Mouse (Mus musculus): Measurements from ENCODE around the gene Chst5.

Chst5 gene

GRCm38 (mm10) chr8:111929648-111930344 is 19.5 kb upstream of the Chst5 start:
- in situ Hi-C loops (cut with MboI, MseI), result no loop called here

GRCm38 (mm10) chr8:111924976-111925375 is 14.7 kb upstream of the Chst5 start:
- in situ Hi-C loops (cut with MboI, MseI), result no loop called here

- in situ Hi-C loops (cut with MboI, MseI), result no loop called here
Observed at GRCm38 (mm10) chr8:111923383-111923804, 13.1 kb upstream of the Chst5 start.

DNA sequence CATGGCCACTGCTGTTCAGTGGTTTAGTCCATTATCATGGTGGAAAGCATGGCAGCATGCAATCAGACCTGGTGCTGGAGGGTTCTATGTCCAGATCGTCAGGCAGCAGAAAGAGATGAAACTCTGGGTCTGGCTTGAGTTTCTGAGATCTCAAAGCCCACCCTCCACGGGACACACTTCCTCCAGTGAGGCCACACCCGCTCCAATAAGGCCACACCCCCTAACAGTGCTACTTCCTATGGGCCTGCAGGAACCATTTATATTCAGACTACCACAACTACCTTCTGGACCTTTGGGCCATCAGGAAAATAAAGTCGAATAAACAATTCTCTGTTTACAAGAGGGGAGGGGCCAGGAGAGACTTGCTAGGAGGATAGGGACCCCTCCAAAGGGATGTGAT is 10.7 kb upstream of the Chst5 start:
- in situ Hi-C loops (cut with MboI, MseI), result no loop called here

- in situ Hi-C loops (cut with MboI, MseI), result no loop called here
Observed at GRCm38 (mm10) chr8:111919663-111920062, 9.4 kb upstream of the Chst5 start.

GRCm38 (mm10) chr8:111912860-111913432 is 2.7 kb upstream of the Chst5 start:
- in situ Hi-C loops (cut with MboI, MseI), result no loop called here

GRCm38 (mm10) chr8:111911572-111911971 is 1.3 kb upstream of the Chst5 start:
- in situ Hi-C loops (cut with MboI, MseI), result no loop called here

DNA sequence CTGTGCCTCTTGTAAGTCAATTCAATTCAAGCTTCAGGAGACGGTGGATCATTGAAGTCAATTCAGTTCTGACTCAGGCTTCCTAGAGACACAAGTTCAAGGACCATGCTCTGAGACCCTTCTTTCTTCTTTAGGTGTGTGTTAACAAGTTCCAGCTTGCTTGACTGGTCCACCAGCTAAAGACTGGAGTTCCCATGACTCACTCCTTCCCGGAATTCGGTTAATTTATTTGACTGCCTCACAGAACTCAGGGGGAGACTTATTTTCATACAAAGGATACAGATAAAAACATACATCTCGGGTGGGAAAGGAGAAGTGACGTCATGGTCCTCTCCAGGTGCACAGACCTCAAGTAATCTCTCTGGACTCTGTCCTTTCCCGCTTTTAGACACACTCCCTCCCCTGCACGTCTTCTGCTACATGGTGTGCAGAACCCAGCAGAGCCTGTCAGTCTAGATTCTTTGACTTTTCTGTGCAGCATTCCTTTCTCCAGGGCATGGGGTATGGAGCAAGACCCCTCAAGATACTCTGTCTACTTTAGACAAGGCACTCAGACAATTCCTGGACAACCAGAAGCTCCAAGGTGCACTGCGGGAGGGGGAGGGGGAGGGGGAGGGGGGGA is 4.6 kb downstream of the Chst5 start:
- in situ Hi-C loops (cut with MboI, MseI), result no loop called here

GRCm38 (mm10) chr8:111902080-111902479 is 8.2 kb downstream of the Chst5 start:
- in situ Hi-C loops (cut with MboI, MseI), result no loop called here

DNA sequence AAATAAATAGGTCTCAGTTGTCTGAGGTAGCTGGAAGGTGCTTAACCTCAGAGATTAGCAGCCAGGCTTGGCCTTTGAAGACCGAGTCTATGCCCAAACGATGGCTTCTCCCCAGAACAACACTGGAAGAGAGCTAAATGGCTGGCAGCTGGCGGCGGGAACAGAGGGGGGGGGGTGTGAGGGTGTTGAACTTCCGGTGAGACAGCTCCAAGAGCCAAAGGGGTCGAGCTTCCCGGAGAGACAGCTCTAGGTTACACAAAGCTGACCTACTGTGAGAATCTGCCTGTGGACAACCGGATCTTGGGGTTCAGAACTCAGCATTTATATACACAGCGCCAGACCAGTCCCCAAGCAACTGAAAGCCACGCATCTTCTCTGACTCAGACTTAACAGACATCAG is 11.7 kb downstream of the Chst5 start:
- in situ Hi-C loops (cut with MboI, MseI), result no loop called here

- in situ Hi-C loops (cut with MboI, MseI), result no loop called here
Observed at GRCm38 (mm10) chr8:111894955-111895354, 15.3 kb downstream of the Chst5 start.

DNA sequence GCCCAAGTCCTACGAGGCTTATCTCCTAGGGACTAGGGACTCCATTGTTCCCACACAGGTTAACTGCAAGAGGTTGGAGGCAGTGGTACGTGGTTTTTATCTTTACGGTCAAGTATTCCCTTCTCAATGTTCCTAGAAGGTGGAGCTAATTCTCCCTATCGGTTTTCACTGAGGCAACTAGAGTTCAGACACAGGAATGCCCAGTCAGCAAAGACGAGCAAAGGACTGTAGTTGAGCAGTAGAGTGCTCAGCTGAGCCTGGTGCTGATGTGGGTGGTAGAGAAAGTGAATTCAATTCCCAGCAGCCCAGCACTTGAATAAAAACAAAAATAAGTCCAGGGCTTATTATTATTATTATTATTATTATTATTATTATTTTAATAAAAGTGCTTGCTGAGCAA is 17.6 kb downstream of the Chst5 start:
- in situ Hi-C loops (cut with MboI, MseI), result no loop called here

DNA sequence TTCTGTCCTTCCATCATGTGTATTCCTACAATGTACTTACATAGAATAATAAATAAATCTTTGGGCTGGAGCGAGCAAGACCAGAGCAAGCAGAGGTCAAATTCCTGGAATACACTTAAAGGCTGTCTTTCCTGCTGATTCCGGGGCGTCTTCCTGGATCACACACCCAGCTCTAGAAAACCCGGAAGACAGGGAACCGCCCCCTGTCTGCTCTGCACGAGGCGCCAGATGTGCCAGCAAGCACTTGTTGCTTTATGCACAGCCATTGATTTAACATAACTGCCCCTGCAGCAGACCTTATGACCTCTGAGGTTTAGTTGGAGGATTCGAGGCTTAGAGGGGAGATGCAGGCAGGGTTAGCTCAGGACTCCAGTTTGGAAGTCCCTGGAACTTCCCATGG is 18.3 kb downstream of the Chst5 start:
- in situ Hi-C loops (cut with MboI, MseI), result no loop called here

- in situ Hi-C loops (cut with MboI, MseI), result no loop called here
Observed at GRCm38 (mm10) chr8:111890911-111891303, 19.3 kb downstream of the Chst5 start.

GRCm38 (mm10) chr8:111889931-111890910 is 20.0 kb downstream of the Chst5 start:
- in situ Hi-C loops (cut with MboI, MseI), result no loop called here

- in situ Hi-C loops (cut with MboI, MseI), result no loop called here
Observed at GRCm38 (mm10) chr8:111888091-111888650, 22.1 kb downstream of the Chst5 start.

GRCm38 (mm10) chr8:111887479-111887878 is 22.8 kb downstream of the Chst5 start:
- in situ Hi-C loops (cut with MboI, MseI), result no loop called here

GRCm38 (mm10) chr8:111883615-111884014 is 26.6 kb downstream of the Chst5 start:
- in situ Hi-C loops (cut with MboI, MseI), result no loop called here

- in situ Hi-C loops (cut with MboI, MseI), result no loop called here
Observed at GRCm38 (mm10) chr8:111881591-111881990, 28.7 kb downstream of the Chst5 start.

GRCm38 (mm10) chr8:111877711-111878110 is 32.5 kb downstream of the Chst5 start:
- in situ Hi-C loops (cut with MboI, MseI), result no loop called here

DNA sequence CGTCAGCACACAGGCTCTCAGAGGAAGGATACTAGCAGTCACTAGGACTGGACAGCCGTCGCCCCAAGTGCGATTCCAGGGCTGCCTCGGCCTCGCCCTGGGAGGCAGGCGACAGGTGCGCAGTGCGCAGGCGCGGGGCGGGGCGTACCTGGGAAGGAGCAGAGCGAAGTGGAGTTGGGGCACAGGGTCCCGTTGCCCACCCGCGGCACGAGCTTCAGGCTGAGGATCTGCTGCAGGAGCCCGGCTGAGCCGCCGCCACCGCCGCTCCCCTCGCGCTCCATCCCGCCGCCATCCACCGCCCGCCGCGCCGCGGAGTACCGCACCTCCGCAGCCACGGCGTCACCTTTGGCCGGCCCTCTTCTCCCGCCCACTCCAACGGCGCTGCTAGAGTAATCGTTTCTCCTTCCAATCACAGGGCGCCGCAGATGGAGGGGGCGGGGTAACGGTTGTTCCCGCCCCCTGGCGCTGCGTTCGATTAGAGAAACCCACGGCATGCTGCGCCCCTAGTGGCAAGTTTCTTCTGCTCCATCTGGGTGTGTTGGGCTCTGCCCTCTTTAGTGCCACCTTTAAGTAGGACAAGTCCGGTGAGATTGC is 33.8 kb downstream of the Chst5 start, which contains the start of gene Tmem170:
TSS of gene Tmem170 (minus strand) at position 396 of the 594 bp plus-strand sequence.
- in situ Hi-C loops (cut with MboI, MseI), result no loop called here

Measured in T-helper 2 cell (primary cell).